Mouse (Mus musculus) c-Kit-positive CD71-negative TER-119-negative erythroid progenitor cells, embryonic 14.5 days (primary cell): ENCODE results near the gene Gli3.

Experiments used
- DNase-seq: peaks from one replicate; pipeline ENCODE4 v3.0.0-alpha.2; 2013; ENCODE audit warnings: low read depth

The Gli3 gene

GRCm38 (mm10) chr13:15556646-15557098 is 93.6 kb downstream of the Gli3 start:
- DNase-seq, result no peak

DNA sequence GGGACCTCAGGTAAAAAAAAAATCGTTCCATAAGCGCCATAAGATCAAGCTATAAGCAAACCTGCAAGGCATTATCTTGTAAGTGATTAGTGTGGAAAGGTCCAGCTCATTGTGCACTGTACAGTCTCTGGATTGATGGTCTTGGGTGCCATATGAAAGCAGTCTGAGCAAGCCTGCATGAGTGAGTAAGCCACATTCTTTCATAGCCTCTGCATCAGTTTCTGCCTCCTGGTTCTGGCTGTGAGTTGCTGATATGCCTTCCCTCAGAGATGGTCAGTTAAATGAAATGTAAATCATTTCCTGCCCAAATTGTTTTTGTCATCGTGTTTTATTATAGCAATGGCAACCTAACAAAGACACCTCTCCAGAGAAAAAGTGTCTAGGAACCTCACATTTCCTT is 98.4 kb downstream of the Gli3 start:
- DNase-seq, result no peak

DNA sequence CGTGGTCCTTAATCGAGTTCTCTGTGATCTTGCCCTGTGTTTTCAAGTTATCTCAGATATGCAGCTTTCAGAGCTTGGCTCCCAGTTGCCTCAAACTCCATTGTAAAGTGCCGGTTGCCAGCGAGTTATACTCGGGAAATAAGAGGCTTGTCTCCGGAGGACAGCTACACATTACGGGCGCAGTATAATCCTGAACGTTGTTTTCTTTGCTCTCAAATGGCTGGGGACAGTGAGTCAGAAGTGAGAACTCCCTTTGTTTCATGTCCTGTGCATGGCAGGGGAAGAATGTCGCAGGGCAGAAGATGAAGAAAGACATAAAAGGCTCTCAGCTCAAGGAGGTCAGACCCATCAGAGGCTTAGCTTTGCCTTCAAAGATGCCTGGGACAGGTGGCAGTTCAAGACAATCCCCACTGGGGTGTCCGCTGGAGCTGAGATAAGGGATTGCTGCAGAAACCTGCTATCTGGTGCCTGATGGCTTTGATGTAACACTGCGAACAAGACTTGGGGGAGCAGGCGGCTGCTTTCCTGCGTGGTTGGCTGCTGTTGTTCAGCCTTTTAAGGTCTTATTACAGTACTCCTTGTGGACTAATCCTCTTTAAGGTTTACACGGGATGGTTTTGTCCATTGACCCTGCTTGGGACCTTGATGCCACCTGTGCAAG is 108.0 kb downstream of the Gli3 start:
- no peak for DNase-seq

GRCm38 (mm10) chr13:15577133-15577917 is 114.3 kb downstream of the Gli3 start:
- DNase-seq, result no peak

DNA sequence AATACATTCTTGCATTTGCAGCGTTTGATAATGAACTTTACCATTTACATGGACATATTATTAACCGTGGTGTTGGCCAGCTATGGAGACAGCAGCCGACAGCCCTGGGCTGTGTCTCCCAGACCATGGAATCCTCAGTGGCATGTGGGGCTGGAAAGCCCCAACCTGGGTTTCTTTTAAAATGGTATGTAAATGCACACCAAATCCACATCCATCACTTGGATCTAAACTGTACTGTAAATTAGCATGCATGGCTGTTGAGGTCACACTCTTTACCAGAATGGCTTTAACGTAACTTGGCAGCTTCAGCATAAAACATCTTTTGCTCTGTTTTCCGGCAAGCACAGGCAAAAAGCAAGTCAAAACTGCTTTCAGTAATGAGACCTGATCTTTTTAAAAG is 117.4 kb downstream of the Gli3 start:
- DNase-seq, result no peak

DNA sequence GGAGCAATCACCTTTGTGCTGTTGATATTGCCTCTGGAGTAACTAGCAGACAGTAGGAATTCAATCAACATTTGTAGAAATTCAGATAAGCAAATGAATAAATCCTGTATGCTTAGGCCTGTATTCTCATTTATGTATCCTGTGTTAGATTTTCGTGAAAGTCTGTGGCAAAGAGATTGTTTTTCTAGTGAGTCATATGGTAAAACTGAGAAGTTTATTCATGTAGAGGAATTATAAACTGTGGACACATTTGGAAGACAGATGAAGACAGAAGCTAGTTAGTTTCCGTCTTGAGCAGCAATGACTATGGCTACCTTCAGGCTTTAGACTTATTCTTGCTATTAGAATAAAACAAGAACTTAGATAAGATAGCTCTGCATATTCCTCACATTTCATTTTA is 122.9 kb downstream of the Gli3 start:
- no peak for DNase-seq

- DNase-seq, result no peak
Observed at GRCm38 (mm10) chr13:15588278-15589272, 125.5 kb downstream of the Gli3 start.

DNA sequence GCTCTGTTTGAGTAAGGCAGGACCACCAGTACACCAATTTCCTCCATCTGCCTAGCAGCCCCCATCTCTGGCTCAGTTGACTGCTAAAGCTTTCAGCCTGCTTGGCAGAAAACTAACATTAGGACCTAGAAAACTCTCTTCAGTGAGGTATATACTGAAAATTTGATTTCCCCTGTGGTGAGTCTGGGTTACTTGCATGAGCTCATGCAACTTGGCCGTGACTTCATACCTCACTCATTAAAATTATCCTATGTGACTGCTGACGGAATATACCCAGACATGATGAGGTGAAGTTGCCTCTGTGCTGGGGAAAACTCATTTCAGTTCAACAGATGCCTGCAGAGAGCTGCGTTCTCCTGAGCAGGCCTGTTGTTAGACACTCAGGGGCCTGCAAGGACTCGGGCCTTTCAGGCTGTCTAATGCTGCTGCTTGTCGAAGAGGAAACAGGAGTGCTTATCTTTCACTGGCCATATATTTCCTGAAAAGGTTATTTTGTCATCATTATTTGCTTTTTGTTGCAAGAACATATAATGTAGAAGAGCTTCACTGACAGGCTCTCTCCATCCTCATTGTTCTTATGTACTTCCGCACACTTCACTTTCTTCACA is 127.4 kb downstream of the Gli3 start:
- peak; percentile 7 for DNase-seq

DNA sequence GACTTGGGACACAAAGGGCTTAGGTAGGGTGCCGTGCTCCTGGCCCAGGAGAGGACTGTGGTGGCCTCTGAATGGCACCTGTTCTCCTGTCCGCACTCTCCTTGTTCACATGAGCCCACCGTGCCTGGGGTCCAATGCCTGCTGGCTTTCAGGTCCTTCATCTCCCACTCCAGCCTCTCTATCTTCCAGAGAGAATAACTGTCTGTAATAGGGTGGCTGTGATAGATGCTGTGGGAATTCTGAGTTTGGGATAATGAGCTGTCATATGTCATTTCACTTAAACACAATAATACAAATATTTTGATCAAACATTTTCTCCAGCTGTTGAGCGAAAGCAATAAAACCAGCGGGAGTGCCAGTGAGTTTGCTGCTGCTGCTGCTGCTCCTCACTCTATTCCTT is 133.6 kb downstream of the Gli3 start:
- no peak for DNase-seq

- DNase-seq, result no peak
Observed at GRCm38 (mm10) chr13:15599741-15600140, 136.7 kb downstream of the Gli3 start.

DNA sequence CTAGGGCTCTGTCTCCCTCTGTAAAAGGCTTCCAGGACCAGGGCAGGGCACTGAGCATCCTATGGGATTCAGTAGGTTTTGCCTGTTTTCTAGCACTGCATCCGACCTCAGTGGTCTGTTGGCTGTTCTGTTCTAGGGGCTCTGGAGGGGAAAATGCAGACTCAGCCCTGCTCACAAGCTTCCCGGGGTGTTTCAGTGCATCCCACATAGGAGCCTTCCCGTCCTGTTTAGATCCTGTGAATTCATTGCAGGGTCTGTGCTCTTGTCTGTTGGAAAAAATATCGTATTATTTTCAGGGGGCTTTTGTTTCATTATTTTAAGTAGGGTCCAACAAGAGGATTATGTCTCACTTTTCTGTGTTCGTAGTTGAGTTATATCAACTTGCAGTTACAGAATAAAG is 139.1 kb downstream of the Gli3 start:
- no peak for DNase-seq

DNA sequence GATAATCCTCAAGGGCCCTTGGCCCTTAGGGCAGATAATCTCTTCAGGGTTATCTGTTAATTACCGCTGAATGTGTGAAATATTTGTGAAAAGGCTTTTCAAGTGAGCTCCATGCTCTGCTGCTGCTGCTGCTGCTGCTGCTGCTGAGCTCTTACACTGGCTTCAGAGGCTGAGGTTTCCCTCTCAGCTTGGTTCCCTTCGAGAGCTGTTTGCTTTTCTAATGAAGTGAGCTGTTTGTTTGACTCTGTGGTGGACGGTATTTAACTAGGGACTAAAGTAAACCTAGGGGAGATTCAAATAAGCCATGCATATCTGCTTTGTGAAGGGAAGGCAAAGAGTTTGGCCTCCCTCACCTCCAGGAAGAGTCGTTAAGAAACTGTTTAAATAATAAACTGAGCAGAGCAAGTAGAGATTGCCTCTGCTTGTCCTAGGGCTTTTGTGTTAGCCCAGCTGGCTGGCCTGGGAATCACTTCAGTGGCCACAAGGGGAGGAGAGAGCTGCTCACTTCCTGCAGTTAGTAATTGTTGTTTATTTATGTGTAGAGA is 139.7 kb downstream of the Gli3 start:
- no peak for DNase-seq

DNA sequence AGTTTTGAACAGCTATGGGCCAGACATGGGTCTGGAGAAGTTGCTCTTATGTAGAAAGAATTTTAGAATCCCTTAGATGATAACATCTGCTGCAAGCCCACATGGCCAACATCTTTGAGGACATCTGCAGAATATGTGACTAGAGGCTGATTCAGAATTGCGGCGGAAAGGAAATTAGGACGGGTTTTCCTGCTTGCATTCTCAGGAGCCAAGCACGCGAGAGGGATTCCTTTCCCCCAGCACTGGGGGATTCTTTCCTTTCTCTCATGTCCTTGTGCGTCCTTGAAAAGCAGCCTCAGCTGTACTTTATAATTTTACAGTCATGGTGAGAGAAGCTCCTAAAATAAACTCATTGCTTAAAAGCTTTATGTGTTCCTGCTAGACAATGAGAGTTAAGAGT is 141.0 kb downstream of the Gli3 start:
- no peak for DNase-seq

GRCm38 (mm10) chr13:15617423-15617822 is 154.4 kb downstream of the Gli3 start:
- DNase-seq, result no peak

DNA sequence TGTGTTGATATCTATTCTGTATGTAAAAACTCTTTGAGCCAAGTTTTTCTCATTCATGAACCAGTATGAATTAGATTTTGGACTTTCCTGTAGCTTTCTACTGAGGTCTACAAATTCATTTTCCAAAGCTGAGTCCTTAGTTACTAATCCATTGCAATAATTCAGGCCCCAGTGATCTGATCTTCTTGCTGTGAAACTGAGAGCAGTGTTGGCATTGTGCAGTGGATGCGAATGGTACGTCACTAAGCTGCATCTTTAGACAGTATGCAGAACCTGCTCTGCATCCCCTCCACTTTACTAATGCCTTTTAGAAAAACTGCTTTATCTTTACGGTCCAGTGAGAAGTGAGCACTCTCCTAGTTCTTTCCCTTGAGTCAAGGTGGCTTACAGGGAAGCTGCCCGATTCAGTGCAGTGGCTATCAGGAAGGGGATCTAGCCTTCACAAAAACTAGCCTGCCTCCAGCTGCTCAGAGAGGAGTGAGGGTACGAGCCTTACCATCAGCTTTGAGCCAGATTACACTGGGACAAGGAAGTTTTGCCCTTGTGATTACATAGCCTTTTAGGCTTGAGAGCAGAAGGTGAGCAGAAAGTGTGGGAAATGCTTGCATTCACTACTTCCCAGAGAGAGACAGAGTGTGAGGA is 155.1 kb downstream of the Gli3 start:
- no peak for DNase-seq

- DNase-seq, result no peak
Observed at GRCm38 (mm10) chr13:15621009-15621408, 158.0 kb downstream of the Gli3 start.

DNA sequence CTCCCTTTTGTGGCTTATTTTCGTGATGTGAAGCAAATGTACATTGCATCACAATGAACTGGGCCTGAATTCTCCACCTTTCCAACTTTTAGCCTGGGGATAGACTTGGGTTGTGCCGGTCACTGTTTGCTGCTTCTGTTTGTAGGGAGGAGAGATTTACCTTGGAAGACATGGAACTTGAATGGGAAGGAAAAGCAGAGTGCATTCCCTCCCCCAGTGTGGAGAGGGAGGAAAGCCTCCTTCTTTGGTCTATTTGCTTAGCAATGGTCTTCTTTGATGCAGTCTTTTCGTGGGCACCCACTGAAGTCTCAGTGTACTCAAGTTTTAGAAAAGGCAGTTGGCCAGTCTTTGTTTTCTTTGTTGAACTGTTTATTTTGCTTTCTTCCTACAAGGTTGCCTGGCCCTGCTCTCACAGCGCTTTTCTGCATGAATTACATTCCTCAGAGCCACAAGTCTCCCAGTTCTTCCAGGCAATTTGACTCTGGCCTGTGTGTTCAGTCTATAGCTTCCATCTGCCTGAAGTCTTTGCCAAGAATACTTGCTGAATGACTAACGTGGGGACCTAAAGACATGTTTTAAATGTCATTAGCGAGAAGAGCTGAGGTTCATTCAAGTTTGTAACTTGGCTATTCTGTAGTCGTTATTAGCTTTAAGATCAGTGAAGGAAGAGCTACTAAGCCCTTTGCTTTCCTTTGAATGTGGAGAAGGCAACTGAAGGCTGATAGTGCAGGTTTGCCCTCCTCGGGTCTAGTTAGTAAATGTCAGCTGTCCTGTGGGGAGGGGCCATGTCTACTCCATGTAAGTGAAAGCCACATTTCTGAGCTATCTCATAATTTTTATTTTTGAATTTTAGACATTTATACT is 161.7 kb downstream of the Gli3 start:
- no peak for DNase-seq

DNA sequence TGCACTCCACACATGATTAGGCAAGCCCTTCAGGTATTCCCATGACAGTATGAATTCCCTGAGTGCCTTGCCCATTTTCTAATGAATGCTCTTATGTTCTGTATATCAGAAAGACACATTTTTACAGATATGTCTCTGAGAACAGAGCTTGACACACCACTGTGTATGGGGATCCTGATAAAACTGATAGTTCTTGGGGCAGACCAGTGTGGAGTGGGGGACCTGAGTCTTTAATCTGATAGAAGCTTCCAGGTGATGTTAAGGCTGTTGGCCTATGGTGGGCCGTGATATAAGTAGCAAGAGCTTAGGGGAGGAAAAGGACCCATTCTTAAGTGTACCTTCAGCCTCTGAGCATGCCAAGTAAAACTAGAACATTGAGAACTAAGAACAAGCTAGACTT is 178.5 kb downstream of the Gli3 start:
- no peak for DNase-seq

DNA sequence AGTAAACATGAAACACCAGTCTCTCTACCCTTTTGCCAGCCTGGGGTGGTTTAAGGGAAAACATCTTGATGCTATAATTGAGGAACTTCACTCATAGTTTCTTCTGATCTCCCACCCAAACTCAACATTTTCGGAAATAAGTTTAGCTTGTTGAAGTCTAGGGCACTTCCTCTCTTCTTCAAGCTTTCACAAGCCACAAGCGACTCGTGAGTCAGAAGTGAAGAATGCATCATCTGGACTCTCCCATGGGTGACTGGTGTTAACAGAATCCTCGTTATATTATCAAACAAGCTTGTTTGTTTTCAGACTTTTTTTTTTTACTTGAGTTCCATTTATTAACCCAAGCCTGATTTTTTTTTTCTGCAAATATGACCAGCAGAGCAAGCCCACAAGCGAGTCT is 197.5 kb downstream of the Gli3 start:
- no peak for DNase-seq

- no peak for DNase-seq
Observed at GRCm38 (mm10) chr13:15662375-15662774, 199.3 kb downstream of the Gli3 start.
